Mouse (Mus musculus) bone marrow, adult 2 months (tissue): ENCODE results near the gene Susd6.

Source experiments
- CTCF ChIP-seq: fragments of 200-500 bp; IDR thresholded peaks from 2 replicates; pipeline ENCODE4 v1.5.1; 2011; ENCODE audit warnings: low read length, control low read depth; ENCODE audit not compliant: control insufficient read depth, insufficient read depth
- POLR2A ChIP-seq: fragments of 200-500 bp; IDR thresholded peaks from 2 replicates; pipeline ENCODE4 v1.6.1; 2011; ENCODE audit warnings: low read depth, mild to moderate bottlenecking, control low read depth, low read length, borderline replicate concordance; ENCODE audit not compliant: control insufficient read depth

- TF ChIP-seq POLR2A: no peak
- TF ChIP-seq CTCF: no peak
Measured at GRCm38 (mm10) chr12:80838271-80838670, 48.0 kb downstream of the Susd6 start.
